Mouse (Mus musculus) c-Kit-positive CD71-negative TER-119-negative erythroid progenitor cells, embryonic 14.5 days (primary cell): ENCODE results near the gene H2-T3.
"Not testable (repeated sequence)": the region's sequence is repeated elsewhere in the genome, so short reads cannot be mapped to it uniquely, and the experiment has no call there.

Experiments used
- DNase-seq: peaks from one replicate; pipeline ENCODE4 v3.0.0-alpha.2; 2013; ENCODE audit warnings: low read depth

The H2-T3 gene

DNA sequence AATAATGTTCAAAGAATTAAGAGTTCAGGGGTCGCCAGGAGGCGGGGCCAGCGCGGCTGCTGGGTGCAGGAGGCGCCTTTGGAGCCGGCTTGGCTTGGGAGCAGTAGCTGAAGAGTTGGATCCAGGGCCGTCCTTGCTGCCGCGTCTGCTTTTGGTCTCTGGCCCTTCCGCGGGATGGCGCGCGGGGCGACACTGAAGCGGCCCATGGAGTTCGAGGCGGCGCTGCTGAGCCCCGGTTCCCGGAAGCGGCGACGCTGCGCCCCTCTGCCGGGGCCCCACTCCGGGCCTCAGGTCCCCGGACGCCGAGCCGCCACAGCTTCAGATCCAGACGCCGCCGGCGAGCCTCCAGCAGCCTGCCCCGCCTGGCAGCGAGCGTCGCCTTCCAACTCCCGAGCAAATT, 11.1 kb downstream of the H2-T3 start:
- DNase-seq, result not testable (repeated sequence)

DNA sequence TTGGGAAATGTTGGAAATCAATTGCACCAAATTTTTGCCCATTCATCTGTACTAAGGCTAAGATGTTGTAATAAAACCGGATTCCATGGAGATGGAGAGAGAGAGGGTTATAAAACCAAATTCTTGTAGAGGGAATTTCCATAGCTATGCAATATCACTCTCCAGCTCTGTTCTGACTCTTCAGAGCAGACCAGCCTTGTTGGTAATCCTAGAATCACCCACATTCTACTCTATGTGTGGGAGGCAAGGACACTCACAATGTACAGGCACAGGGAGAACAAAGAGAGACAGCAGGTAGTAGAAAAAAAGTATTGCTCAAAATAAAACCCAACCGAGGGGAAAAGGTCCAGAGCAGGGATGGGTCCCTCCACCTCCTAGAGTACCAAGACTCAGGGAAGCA, 14.0 kb downstream of the H2-T3 start:
- DNase-seq, result not testable (repeated sequence)

DNA sequence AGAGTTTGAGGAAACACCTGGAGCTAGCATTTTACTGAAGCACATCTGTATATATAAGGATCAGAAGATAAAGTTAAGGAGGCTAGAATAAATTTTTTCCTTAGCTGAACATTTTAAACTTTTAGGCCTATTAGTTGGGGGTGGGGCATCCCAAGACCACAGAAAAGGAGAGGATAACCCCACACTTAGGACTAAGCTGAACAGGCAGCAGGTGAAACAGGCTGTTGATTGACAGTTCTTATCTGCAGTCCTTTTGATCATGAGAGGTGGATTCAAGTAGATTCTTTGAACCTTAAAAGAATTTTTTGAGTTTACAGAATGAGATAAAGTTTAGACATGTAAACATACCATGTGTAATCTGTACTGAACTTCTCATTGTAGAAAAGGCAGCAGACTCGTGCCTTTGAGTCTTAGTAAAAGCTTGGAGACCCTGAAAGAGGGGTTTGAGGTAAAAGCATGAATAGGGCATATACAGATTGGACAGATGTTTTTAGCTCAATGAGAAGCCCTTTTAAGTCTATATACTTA, 19.7 kb downstream of the H2-T3 start:
- no peak for DNase-seq

DNA sequence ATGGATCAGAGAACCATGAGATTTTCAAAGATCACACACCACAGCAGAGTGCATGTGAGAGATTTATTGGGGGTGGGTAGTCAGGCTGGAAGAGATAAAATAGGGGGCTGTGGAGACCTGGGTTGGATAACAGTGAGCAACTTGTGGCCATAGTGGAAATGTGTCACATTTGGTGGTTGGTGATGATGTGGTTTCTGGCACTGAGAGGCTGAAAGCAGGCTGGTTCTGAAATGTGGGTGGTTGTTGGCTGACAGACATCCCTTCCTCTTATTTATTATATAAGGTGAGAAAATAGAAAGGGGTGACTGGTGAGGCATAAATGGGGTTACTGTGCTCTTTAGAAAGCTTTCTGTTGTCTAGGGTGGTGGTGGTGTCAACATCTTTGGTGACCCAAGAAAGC, 20.3 kb downstream of the H2-T3 start:
- DNase-seq, result no peak

DNA sequence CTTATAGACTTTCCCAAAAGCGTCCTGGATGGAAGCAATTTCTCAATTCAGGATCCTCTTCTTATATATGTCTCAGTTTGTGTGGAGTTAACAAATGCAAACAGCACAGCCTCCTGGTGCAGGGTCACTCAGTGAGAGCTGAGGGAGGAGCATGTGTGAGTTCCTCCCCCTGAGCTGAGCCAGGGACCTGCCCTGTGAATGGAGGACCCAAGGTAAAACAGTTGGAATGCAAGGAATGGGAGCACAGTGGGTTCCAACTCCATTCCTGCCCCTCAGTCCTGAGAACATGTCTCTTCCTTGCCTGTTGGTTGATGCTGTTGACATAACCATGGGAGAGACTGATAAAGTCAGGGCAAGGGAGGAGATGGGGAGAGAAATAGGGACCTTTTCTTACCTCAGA, 21.0 kb downstream of the H2-T3 start:
- DNase-seq, result not testable (repeated sequence)

DNA sequence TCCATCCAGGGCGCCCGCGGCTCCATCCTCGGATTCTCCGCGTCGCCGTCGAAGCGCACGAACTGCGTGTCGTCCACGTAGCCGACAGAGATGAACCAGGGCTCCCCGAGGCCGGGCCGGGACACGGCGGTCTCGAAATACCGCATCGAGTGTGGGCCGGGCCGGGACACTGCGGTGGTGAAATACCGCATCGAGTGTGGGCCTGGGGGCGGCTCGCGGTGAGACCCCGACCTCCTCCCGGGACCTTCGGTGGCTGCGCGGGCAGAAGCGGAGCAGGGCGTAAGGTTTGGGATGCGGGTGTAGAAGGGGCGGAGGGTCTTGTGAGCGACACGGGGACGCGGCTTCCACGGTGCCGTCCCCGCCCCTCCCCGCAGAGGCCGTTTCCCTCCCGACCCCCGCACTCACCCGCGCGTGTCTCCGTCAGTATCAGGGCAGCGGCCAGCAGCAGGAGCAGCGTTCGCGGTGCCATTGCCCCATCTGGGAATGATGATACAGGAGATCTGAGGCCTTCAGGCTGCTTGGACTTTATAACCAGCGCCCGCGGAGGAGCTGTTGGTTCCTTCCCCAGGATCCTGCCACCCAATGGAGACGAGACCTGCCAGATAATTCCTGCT, 21.9 kb downstream of the H2-T3 start, which contains the start of gene Gm8909:
Gene Gm8909, minus strand, starts transcription at position 499 of the 614 bp plus-strand sequence.
- DNase-seq, result no peak

DNA sequence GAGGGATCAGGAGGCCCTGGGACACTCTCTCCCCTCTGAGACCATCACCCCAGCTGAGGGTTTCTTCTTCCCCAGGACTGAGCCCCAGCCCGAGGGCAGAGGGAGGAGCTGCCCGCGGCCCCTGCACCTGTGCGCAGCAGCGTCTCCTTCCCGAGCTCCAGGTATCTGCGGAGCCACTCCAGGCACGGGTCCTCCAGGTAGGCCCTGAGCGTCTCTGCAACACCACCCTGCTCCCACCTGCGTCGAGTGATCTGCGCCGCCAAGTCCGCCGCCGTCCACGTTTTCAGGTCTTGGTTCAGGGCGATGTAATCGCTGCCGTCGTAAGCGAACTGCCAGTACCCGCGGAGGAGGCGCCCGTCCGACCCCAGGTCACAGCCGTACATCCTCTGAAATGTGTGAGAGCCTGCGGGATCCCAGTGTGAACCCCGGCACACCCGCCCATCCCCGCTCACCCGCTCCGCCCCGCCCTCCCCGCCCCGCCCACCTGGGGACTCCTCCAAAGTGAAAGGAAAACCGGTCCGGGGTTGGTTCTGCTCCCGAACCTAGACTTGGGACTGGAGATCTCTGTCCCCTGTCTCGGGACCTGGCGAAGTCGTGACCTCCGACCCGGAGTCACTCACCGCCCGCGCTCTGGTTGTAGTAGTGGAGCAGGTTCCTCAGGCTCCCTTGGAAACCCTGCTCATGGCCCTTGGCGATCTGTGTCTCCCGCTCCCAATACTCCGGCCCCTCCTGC, 22.6 kb downstream of the H2-T3 start:
- DNase-seq, result no peak

DNA sequence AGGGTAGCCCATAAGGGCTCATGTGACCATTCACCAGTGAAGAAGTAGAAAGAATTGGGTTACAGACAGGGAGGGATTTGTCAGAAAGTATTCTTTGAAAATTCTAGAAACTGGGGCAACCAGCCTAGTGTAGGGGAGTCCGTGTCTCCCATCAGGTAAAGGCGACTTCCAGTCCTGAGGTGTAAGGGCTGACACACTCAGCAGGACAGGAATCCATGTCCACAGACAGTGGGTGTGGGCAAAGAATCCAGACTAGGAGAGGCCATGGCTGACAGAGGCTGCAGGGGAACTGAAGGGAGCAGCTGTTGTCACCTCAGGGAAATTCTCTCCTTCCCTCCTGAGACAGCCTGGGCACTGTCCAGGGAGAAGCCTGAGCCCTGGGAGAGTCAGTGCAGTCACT, 23.2 kb downstream of the H2-T3 start:
- DNase-seq, result not testable (repeated sequence)

DNA sequence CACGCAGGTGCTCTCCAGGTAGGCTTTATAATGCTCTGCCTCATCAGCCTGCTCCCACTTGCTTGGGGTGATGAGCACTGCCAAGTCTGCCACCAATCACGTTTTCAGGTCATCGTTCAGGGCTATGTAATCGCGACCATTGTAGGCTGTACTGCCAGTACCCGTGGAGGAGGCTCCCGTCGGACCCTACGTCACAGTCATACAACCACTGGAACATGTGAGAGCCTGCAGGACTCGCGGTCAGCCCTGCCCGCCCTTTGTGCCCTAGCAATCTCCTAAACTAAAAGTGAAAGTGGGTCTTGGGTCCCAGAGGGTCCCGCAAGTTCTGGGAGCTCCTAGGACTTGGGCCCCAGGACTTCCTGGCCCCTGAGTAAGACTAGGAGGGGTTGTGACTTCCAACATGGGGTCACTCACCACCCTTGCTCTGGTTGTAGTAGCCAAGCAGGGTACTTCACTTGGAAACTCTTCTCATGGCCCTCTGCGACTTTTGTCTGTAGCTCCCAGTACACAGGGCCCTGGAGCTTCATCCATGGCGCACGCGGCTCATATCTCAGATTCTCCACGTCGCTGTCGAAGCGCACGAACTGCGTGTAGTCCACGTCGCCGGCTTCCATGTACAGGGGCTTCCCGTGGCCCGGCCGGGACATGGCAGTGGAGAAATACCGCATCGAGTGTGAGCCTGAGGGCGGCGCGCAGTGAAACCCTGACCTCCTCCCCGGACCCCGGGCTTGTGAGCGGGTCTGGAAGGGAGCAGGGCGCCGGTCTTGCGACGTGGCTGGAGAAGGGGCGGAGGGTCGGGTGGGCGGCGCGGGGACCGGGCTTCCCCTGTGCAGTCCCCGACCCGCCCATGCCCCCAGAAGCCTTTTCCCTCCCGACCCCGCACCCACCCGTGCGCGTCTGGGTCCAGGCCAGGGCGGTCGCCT, 28.7 kb downstream of the H2-T3 start:
- no peak for DNase-seq

DNA sequence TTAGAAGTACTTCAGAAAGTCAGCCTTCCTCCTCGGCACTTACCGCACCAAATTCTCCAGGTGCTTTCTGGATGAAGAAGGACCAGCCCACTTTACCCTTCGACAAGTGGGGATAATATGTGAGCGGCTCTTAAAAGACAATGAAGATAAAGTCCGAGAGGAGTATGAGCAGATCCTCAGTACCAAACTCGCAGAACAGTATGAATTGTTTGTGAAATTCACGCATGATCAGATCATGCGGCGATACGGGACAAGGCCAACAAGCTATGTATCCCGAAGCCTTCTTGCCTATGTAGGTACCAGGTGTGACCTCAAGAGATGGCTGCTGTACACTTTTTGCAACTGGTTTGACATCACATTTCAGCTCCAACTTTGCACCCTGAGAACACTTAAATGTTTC, 31.8 kb downstream of the H2-T3 start:
- DNase-seq, result not testable (repeated sequence)

DNA sequence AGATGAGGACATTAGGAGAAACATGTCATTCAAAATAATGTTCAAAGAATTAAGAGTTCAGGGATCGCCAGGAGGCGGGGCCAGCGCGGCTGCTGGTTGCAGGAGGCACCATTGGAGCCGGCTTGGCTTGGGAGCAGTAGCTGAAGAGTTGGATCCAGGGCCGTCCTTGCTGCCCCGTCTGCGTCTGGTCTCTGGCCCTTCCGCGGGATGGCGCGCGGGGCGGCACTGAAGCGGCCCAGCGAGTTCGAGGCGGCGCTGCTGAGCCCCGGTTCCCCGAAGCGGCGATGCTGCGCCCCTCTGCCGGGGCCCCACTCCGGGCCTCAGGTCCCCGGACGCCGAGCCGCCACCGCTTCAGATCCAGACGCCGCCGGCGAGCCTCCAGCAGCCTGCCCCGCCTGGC, 32.3 kb downstream of the H2-T3 start:
- DNase-seq, result not testable (repeated sequence)

DNA sequence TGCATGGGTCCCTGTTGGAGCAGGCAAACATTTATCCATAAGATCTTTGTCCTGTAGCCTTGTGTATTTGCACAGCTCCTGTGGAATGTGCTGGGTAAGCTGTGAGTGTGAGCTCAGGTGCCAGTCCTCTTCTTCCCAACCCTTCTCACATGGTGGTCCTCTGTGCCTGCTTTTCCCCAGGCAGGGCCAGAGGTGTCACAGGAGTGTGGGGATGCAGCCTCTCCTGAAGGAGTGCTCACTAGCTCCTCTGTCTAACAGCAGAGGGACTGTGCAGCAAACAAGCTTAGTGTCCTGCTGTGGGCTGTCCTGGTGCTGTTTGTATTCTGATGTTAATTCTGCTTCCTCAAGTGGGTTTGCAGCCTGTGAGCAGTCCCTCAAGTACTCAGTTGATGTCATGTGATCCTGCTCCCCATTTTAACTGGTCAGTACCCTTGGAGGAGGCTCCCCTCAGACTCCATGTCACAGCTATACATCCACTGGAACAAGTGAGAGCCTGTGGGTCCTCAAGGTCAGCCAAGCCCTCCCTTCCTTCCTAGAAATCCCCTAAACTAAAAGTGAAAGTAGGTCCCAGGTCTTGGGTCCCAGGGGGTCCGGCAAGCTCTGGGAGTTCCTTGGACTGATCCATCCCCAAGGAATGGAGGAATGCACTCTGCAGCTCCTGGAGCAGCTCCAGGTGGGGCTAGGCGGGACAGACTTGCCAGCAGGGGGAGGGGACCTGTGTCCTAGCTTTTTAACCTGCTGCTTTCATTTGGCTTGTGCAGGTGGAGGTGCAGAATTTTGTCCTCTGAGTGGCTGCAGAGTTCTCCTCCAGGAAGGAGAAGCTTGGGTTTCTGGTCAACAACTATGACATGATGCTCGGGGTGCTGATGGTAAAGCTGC, 35.6 kb downstream of the H2-T3 start:
- DNase-seq, result no peak

DNA sequence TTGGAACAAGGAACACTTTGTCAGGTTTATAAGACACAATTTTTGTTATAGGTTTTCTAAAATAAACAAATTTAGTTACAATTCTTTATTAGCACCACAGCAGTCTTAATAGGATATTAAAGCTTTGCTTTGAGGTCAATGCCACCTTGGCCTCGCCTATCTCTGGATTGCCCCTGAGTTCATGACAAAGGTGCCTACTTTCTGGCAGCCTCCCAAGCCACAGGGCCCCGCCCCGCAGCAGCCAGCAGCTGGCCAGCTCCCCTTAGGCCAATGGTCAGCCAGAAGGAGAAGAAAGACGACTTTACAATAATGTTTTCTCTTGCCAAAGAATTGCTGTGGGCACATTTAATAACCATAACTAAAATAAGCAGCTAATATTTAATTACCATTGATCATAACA, 38.9 kb downstream of the H2-T3 start:
- not testable (repeated sequence) for DNase-seq

DNA sequence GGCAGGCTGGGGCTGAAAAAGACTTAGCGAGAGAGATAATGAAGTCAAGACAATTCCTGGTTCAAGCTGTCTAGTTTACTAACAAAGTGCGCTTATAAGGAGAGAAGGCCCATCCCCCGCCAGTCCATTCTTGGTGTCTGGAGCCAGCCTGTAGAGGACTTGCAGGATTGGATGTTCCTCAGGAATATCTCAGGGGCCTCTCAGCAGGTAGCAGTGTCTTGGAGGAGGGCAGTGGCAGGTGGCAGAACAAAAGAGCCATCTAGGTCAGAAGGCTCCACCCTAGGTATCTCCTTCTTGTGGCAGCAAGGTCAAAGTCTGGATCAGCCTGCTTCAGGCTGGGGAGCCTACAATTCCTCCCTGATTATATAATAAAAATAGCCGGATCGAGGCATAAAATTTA, 41.6 kb downstream of the H2-T3 start:
- DNase-seq, result not testable (repeated sequence)

DNA sequence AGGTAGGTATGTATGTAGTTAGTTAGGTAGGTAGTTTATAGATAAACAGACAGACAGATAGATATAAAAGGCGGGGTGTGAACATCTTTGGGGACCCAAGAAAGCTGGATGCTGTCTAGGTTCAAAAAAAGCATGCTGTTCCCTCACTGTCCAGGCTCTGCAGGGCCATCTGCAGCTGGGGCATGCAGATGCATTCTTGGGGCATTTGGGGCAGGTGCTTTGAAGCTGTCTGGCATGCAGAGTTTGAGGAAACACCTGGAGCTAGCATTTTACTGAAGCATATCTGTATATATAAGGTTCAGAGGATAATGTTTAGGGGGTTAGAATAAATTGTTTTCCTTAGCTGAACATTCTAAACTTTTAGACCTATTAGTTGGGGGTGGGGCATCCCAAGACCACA, 43.1 kb downstream of the H2-T3 start:
- not testable (repeated sequence) for DNase-seq

DNA sequence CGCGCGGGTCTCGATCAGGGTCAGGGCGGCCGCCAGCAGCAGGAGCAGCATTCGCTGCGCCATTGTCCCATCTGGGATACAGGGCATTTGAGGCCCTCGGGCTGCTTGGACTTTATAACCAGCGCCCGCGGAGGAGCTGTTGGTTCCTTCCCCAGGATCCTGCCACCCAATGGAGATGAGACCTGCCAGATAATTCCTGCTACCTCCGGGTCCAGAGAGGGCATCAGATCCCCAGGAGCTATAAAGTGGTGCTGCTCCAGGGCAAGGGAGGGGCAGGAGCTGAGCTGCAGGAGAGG, 44.3 kb downstream of the H2-T3 start:
- not testable (repeated sequence) for DNase-seq

DNA sequence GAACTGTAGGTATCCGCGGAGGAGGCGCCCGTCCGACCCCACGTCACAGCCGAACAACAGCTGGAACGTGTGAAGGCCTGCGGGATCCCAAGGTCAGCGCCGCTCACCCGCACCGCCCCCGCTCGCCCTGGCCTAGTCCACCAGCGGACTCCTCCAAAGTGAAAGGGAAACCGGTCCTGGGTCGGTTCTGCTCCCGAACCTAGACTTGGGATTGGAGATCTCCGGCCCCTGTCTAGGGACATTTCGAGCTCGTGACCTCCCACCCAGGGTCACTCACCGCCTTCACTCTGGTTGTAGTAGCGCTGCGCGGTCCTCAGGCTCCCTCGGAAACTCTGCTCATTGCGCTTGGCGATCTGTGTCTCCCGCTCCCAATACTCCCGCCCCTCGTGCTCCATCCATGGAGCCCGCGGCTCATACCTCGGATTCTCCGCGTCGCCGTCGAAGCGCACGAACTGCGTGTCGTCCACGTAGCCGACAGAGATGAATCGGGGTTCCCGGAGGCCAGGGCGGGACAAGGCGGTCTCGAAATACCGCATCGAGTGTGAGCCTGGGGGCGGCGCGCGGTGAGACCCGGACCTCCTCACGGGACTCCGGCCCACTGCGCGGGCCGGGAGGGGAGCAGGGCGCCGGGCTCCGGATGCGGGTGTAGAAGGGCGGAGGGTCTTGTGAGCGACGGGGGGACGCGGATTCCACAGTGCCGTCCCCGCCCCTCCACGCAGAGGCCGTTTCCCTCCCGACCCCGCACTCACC, 44.8 kb downstream of the H2-T3 start:
- DNase-seq, result no peak

DNA sequence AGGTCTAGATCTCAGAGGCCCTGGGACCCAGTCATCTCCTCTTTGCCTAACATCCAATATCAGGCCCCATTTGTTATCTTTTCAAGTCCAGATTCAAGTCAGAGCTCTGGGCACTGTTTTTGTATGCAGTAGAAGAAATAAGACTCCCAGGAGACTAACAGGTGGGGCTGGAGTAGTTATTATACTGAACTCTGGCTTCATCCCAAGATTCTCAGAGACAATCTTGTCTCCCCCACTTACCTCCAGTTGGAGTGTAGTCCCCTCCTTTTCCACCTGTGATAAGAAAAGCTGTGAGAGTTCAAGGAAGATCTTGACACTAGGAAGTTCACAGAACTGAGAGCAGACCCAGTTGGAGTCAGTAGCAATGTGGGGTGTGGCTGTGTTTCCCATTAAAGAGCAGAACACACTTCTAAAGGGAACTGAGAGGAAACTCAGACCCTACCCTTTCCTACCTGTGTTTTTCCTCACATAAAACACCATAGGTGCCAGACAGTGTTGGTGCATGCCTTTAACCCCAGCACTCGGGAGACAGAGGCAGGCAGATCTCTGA, 53.7 kb downstream of the H2-T3 start:
- not testable (repeated sequence) for DNase-seq
